Mouse (Mus musculus): ENCODE measurements around the gene Serinc2.

The Serinc2 gene

DNA sequence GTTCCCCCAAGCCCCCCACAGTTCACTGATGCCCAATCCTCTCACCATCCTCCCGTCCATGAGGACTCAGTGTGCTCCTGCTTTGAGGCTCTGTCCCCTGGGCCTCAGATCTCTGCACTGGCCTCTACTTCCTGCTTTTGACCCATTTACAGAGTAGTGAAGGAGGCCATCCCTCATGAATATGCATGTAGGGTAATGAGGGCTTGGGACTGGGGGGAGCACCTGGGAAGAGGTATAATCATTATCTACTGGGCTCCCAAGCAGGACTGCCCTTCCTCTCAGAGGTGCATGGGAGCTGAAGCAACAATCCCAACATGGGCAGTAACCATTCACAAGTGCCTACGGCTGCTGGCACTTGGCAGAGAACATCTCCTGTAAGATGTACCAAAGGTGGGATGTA, at the start of gene Serinc2:
TSS of gene Serinc2 (minus strand) at position 101 of the 400 bp plus-strand sequence.
- no peak for DNase-seq (ENCODE audit: low read depth, low spot score)

DNA sequence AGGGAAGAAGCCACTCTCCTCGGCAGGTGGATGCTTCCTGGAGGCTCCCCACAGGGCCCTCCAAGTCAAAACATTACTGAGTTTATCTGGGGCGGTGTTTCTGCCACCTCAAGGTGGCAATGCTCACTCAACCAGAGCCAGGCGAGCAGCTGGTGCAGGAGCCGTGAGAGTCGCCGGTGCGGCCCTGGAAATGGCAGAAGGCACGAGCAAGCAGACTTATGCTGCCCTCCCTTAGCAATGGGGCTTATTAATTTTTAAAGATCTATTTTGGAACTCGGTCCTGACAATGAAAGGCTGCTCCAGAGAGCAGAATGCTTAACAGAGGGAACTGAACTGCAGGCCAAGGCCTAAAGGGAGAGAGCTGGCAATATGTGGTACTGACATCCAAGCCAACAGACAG, 48.4 kb upstream of the Serinc2 start:
- DNase-seq (ENCODE audit: low read depth, low spot score), result no peak

DNA sequence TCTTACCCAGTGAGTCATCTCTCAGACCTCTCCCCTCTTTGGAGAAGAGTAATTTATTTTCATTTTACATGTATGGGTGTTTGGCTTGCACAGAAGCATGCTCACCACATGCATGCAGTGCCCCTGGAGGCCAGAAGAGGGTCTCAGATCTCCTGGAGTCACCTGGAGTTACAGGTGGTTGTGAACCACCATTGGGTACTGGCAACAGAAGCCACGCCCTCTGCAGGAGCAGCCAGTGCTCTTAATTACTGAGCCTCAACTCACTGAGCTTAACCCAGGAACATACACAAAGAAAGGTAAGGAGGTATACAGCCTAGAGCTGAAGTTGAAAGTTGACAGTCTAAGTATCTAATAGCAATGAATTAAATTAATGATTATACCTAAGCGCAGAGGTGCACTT, 46.4 kb upstream of the Serinc2 start:
- DNase-seq (ENCODE audit: low read depth, low spot score), result no peak

DNA sequence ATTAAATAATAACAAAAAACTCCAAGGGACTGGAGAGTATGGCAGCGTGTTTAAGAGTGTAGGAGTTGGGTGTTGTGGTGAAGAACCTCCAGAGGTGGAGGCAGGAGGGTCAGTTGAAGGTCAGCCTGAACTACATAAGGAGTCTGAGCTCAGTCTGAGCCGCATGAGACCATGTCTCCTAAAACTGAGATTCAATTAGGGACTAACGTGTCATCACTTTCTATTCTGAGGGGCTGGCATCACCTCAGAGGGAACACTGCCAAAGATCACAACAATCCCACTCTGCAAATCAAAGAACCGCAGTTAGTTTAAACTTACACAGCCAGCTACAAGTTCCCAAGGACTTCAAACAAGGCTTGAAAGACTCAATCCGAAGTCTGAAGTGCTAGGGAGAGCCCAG, 44.6 kb upstream of the Serinc2 start:
- no peak for DNase-seq (ENCODE audit: low read depth, low spot score)

DNA sequence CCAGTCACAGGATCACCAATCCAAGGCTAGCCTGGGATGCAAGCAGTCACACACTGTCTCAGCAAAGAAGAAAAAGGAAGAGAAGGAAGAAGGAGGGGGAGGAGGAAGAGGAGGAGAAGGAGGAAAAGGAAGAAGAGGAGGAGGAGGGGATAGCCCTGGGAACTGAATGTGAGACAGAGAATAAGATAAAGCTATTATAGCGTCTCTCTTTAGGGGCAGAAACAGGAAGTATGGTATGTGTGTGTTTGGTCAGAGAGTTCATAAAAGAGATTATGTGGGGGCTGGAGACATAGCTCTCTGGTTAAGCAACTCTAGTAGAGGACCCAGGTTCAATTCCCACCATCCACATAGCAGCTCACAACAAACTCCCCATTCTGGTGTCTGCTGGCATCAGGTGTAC, 44.2 kb upstream of the Serinc2 start:
- no peak for DNase-seq (ENCODE audit: low read depth, low spot score)

DNA sequence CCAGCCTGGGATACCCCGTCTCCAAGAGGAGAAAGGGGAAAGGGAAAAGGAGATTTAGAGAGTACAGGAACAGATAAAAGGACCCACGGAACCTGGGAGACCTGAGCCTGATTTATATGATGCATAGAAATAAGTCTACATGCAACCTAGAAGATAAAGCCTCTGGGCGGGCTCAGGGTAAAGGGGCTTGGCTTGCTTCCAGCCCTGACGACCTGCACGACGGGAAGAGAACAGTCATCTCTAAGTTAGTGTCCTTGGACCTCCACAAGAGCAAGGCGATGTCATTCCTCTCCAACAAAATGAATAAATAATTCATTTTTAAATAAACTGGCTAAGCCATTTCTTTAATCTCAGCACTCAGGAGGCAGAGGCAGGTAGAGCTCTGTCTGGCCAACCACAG, 43.6 kb upstream of the Serinc2 start:
- DNase-seq (ENCODE audit: low read depth, low spot score), result no peak

DNA sequence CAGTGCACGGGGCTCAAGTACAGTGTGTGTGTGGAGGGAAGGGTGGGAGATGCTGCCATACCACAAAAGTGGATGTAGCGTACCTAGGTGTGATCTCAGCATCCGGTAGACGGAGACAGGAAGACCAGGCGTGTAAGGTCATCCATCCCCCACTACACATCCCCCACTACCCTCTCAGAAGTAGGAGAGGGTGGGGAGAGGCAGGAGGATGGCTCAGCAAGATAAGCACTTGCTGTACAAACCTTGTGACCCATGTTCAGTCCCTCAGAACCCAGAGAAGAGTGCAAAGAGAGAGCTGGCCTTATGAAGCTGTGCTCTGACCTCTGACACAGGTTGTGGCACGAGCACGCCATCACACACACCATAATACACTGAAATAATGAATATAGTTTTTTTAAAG, 42.6 kb upstream of the Serinc2 start:
- DNase-seq (ENCODE audit: low read depth, low spot score), result no peak

DNA sequence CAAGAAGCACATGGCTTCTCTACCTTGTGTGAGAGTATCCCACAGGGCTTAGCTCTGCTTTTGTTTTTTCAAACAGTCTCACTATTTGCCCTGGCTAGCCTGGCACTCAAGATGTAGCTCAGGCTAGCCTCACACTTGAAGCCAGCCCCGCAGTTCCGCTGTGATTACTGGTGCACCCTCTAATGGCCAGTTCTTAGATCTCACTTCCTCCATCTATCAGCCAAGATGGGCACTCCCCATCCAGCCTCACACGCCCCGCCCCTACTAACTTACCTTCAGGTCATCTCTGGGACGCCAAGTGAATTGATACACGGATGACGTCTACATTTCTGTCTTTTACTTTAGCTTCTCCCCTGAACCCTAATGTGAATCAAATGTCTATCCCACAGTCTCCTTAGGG, 40.6 kb upstream of the Serinc2 start:
- no peak for DNase-seq (ENCODE audit: low read depth, low spot score)

DNA sequence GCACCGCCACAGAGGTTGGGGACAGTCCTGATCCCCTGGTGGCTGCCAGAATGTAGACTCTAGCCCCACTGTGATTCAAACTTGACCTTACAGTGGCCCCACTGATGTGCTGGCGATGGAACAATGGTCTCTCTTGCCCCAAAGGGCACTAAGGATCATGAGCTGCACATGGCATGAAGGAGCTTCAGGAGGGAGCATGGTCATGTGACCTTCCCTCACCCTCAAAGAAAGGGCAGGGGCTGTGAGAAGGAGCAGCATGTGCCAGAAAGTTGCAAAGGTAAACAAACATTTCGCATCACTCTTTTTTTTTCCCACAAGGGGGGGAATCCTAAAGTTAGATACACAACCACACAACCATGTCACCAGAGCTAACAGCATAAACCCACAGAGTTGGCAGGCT, 39.1 kb upstream of the Serinc2 start:
- no peak for DNase-seq (ENCODE audit: low read depth, low spot score)

DNA sequence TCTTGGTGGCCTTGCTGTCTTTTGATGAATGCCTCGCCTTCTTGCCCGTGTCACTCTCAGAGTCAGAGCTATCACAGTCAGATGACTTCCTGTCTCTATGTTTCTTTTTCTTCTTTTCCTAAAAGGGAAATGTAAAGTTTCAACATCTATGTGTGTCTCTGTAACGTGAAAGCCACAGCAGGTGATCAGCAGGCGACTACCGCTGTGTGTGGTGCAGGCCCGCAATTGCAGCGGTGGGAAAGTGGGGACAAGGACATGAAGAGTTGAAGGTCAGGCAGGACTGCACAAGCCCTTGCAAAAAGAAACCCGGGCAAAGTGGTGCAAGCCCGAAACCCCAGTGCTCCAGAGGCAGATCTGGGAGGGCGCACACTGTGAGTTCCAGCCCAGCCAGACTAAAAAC, 37.7 kb upstream of the Serinc2 start:
- no peak for DNase-seq (ENCODE audit: low read depth, low spot score)

DNA sequence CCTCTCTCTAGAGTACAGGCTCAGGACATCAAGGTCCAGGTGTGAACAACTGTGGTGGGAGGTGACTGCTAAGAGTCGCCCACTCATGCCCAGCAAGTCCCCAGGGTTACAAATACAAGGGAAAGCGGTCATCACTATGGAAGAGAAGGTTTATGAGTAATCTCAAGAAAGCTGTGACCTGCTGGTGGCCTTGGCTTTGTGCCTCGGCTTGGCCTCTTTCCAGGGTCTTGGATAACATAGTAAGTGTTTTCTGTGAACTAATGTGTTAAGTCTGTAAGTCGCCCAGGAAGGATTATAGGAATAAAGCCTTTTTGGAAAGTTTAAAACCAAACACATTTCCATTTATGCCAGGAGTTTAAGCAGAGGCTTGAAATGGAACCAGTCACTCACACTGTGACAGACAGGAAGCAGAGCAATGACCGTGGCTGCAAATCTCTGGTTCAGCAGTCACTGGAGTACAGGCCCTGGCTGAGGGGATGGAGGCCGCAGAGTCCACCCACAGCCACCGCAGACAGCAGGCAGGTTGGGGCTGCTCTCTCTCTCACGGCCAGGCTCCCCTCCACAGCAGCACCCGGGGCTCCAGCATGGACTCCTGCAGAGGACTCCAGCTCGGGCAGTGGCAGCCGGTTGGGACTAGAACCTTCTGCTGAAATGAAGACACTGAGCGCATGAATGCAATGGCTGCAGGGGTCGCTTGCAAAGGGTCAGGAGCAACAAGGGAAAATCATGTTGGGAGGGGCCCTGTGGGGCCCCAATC, 36.9 kb upstream of the Serinc2 start:
- DNase-seq (ENCODE audit: low read depth, low spot score), result no peak

DNA sequence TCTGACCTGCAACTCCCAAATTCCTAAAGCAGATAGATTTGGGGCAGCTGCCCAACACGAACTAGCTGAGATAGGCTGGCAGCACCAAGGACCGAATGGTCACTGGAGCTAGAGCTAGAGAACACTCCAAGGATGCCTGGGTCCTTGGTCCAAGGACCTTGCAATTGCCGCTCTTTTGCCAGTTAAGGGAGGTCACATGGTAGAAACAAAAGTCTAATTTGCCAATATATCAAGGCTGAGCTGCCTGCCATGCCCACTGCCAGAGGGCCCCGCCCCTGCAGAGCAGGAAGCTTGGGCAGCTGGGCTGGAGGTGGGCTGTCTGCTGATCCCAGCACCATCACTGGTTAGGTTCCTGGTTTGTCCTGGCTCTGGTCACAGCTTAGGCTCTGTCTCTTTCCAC, 34.5 kb upstream of the Serinc2 start:
- no peak for DNase-seq (ENCODE audit: low read depth, low spot score)

DNA sequence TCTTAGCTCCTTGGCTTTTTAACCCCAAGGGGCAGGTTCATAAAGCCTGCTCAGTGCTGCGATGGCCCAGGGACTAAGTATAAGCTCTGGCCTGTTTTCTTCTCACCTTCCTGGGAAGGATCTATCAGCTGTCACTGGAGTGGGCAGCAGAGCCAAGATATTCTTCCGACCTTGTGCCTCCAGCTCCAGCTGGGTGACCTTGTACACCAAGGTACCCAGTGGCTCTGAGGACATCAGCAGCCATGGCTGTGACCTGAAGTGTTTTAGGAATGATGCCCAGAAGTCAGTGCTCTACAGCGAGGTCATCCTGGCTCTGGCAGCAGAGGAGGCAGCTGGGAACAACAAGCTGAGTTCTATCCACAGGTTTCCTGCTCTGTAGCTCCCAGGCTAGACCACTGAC, 33.5 kb upstream of the Serinc2 start:
- no peak for DNase-seq (ENCODE audit: low read depth, low spot score)

DNA sequence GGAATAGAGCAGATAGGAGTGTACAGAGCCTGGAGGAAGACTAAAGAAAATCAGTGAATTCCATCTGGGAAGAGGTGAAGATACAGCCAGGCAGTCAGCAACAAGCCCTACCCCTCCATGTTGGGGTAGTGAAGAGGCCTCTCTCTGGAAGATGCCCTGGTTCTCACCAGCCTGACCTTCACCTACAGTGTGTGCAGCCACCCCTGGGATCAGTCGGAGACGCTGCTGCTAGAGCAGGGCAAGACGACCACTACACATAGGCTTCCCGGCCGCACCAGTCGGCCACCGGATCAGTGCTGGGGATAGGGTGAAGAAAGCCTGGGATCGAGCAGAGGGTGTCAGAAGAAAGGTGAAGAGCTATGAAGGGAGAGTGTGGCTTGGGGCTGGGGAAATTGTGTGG, 30.2 kb upstream of the Serinc2 start:
- no peak for DNase-seq (ENCODE audit: low read depth, low spot score)

DNA sequence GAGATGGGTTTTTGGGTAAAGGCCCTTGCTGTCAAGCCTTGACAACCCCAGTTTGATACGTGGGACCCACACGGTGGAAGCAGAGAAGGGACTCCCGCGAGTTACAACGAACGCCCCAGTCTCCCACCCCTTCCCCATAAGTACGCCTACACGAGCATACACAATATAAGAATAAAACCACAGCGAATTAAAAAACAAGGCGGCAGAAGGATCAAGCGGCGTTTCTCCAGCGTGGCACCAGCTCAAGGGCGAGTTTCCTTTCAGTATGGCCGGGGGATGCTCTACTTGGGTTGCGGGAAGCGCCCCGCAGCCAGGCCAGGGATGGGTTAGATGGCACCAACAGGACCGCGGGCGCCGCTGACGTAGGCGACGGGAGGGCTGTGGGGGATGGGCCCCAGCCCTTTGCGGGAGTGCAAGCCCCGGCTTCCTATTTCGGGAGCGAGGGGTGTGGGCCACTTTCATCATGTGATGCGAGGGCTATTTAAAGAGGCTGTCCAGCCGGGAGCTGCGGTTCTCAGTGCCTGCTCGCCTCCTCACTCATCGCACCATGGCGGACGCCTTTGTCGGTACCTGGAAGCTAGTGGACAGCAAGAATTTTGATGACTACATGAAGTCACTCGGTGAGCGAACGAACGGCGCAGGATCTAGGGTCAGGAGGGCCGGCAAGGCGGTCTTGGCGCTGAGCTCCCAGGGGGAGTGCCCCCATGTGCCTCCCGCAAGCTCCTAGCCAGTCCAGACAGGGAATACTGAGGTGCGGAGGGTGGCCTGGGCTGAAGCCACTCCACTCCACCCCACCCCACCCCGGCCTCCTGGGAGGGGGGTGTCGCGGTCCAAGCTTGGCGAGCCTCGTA, 29.5 kb upstream of the Serinc2 start, which contains the start of the genes Fabp3 and Gm10570:
TSS of gene Fabp3 (plus strand) at position 365 of the 851 bp plus-strand sequence.
TSS of gene Gm10570 (minus strand) at position 444 of the 851 bp plus-strand sequence.
- DNase-seq (ENCODE audit: low read depth, low spot score), result peak; percentile 63

DNA sequence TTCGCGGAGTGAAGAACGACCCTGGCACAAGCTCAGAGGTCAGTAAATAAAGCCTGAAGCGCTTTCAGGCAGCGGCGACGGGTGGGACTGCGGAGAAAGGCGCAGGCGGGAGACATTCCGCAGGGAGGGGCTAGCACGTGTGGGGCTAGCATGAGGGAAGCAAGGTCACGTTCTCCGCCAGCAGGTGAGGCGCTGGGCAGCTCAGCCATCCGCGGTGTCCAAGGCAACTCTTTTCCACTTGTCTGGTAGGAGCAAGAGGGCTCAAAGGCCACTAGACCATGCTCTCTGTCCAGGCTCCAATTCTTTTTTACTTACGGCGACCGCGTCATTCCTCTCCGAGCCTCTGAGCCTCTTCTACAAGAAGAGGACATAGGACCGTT, 28.8 kb upstream of the Serinc2 start:
- DNase-seq (ENCODE audit: low read depth, low spot score), result peak; percentile 80

DNA sequence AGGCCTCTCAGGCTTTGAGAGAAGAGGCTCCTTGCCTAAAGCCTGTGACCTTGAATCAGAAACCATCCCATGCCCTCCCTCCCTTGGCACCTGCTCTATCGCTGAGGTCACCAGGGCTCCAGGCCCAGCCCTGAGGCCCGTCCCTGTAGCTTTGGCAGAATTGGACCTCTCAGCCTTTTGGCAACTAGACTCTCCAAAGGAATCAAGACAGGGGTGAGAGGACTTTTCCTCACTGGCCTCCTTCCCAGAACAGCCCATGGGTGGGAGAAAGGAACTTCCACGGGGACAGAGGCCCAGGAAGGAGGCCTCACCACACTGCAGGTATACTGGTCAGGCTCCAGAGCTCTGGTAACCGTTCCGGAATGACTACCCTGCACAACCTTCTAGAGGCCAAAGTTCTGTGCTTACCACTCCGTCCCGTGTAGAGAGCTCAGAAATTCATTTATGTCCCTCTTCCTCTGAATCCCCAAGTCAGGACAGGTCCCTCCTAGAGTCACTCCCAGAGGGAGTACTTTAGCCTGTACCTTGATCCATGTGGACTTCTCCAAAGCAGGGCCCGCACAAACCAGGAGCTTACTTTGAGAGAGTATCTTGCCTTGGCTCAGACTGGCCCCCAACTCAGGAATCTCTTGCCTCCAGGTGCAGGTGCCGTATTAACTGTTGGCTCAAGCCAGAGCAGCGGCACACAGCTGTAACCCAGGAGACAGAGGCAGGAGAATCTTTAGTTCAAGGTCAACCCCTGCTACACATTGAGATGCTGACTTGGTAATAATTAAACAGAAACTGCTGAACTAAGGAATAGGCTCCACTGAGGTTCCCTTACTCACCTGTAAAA, 28.0 kb upstream of the Serinc2 start:
- no peak for DNase-seq (ENCODE audit: low read depth, low spot score)

DNA sequence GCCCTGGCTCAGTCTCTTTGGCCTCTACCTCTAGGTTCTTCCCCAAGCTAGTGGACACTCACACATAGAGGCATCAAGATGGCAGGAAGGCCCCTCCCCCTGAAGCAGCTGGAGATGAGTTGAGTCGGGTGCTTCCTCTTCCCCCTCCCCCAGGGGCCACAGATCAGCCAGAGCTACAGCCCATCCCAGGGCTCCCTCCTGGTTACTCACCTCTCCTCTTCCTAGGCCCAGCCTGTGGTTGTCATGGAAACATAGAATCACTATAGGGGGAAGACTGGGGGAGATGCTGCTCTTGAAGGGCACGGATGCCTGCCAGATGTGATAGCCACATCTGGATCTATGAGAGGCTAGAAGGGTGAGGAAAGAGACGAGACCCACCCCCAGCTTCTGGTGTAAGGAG, 25.7 kb upstream of the Serinc2 start:
- DNase-seq (ENCODE audit: low read depth, low spot score), result peak; percentile 33

DNA sequence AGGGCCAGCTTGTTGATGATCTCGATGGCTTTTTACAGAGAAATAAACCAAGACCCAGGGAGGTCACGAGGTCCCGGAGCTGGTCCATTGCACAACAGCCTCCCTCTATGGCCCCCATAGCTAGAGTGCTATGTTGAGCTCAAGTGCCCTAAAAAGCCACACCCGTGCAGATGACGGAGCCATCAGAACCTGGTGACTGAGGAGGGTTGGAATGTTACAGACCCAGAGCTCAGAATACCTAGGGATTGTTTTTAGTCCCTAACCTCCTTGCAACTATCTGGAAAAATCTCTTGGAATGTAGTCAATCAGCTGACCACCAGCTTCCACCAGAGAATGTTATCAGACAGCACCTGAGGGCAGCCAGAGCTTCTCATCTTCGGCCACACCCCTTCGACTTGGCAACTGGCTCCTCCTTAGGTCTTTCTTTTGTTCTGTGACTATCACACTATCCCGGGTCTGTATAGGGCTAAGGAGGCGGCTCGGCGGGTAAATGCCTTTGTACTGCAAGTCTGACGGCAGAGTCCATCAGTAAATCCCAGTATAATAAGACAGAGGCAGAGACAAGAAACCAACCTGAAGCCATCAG, 23.4 kb upstream of the Serinc2 start:
- DNase-seq (ENCODE audit: low read depth, low spot score), result no peak

DNA sequence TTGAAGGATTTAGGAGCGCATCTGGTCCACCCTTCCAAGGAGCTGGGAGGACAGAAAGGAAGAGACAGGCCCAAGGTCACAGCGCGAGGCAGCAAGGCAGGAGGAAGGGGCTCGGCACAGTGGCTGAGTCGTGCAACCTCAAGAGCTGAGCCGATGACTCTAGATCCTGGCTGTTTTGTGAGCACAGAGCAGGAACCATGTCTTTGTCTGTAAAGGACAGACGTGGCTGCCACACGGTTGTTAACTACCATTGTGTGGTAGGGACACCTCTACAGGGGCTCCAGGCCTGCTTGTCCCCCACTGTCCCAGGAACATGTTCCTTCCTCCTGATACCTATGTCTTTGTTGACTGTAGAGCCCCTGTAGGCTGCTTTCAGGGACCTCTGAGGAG, 20.6 kb upstream of the Serinc2 start:
- DNase-seq (ENCODE audit: low read depth, low spot score), result no peak

DNA sequence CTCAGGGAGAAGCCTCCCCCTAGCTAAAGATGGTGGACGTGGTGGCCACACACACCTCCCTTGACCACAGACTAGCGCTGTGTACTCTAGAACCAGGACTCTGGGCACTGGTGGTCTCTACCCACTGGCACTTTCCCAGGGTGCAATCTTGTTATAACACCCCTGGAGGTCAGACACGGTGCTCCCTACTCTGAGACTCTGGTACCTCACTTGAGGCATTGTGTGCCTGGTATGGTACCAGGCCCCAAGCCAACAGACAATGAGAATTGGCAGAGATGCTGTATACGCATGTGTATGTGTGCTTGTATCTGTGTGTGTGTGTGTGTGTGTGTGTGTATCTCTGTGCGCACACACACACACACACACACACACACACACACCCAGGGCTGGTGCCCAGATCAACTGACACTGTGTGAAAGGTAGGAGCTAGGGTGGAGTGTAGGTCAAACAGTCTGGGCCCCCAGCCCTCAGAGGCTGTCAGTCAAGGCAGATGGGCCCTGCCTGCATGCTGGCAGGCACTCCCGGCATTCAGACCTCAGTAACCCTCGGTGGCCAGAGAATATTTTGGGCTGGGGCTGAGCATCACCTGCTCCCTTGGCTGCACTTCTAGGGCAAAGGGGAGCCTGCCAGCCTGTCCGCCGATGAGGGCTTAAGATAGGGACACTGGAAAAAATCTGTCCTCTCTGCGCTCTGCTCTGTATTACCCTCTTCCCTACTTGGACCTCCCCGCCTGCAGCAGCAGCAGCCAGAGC, 20.0 kb upstream of the Serinc2 start:
- DNase-seq (ENCODE audit: low read depth, low spot score), result no peak

Data from mesoderm, embryonic 11.5 days (tissue).